Mouse (Mus musculus) thymus, adult 2 months (tissue): Measurements from ENCODE around the gene Arhgef5. TPM values are rescaled to one million over a fixed set of nuclear protein-coding genes. Genes with fewer than 3 reads are reported as not detected.

Experiments
- DNase-seq: peaks from one replicate; pipeline ENCODE4 v3.0.0; 2021
- H3K27ac ChIP-seq: fragments of 200-500 bp; 2 replicates; pipeline ENCODE4 v1.5.1; 2012; ENCODE audit warnings: low read length, control low read depth; ENCODE audit not compliant: control insufficient read depth, insufficient read depth
- H3K27me3 ChIP-seq: fragments of 200-500 bp; 2 replicates; pipeline ENCODE4 v1.6.1; 2012; ENCODE audit warnings: mild to moderate bottlenecking, low read length, moderate library complexity, mixed read lengths; ENCODE audit not compliant: control insufficient read depth, insufficient read depth
- H3K36me3 ChIP-seq: fragments of 200-500 bp; 2 replicates; pipeline ENCODE4 v1.6.1; 2012; ENCODE audit warnings: mild to moderate bottlenecking, low read length, moderate library complexity; ENCODE audit not compliant: control insufficient read depth, insufficient read depth
- H3K4me1 ChIP-seq: fragments of 200-500 bp; replicated peaks from 2 replicates; pipeline ENCODE4 v1.6.1; 2012; ENCODE audit warnings: low read length; ENCODE audit not compliant: control insufficient read depth, insufficient read depth
- H3K4me3 ChIP-seq: fragments of 200-500 bp; 2 replicates; pipeline ENCODE4 v1.5.1; 2012; ENCODE audit warnings: mild to moderate bottlenecking, low read length, control low read depth, moderate library complexity; ENCODE audit not compliant: control insufficient read depth, insufficient read depth
- CTCF ChIP-seq: fragments of 200-500 bp; IDR thresholded peaks from 2 replicates; pipeline ENCODE4 v1.5.1; 2012; ENCODE audit warnings: mild to moderate bottlenecking, control low read depth, low read length, moderate library complexity, borderline replicate concordance; ENCODE audit not compliant: control insufficient read depth, poor library complexity, insufficient read depth; ENCODE audit errors: extremely low read depth
- POLR2A ChIP-seq: fragments of 200-500 bp; IDR thresholded peaks from 2 replicates; pipeline ENCODE4 v1.6.1; 2012; ENCODE audit warnings: mild to moderate bottlenecking, low read length, control low read depth, moderate library complexity; ENCODE audit not compliant: control insufficient read depth, poor library complexity, insufficient read depth; ENCODE audit errors: extremely low read depth
- WGBS: fragments of 180-500 bp; shearing (Covaris S2); methylation state at CpG from one replicate; pipeline ENCODE4 v1.1.7; 2018; 5-methylcytosine and 5-hydroxymethylcytosine counted together
- polyA plus RNA-seq: library from polyadenylated mRNA; depleted of rRNA; stranded (reverse); fragments of >200 nt; gene quantifications from 2 replicates; pipeline ENCODE4 v1.2.3, GENCODE M21; 2012

Gene Arhgef5
- polyA plus RNA-seq, 1 experiment = 8.0 TPM

- Histone ChIP-seq H3K27me3 (no peaks in the 10 kb centered on the region), H3K4me3 (no peak overlapping the region), H3K4me1 (no peaks in the 10 kb centered on the region), H3K27ac (no peak overlapping the region), H3K36me3 (no peaks in the 10 kb centered on the region)
- DNase-seq = no peak
- WGBS = 93% methylated on average over 6 of the region's 6 CpGs
- TF ChIP-seq CTCF = no peak
- no peak for TF ChIP-seq POLR2A
Measured at GRCm38 (mm10) chr6:43292471-43293076, 27.2 kb downstream of the Arhgef5 start.

- H3K27ac ChIP-seq = no peak overlapping the region
- DNase-seq = no peak
- WGBS = 93% methylated on average over 7 of the region's 7 CpGs
Measured at GRCm38 (mm10) chr6:43293175-43293574, 27.8 kb downstream of the Arhgef5 start.

DNA sequence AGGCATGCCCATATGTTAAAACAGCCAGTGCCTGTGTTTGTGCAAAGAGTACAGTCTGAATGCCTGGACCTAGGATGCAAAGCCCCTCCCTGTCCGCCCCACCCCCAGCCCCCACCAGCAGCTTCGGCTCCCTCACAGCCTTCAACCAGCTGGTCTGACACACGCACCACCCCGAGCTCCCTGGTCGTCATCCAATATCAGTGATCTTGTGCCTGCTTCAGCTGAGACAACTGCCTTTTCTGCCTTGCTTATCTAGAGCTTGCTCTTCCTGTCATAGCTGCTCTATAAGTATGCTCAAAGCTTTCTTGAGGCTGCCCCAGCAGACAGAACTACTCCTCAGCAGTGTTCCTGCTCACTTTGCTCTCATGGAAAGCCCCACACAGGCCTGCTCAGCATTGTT lies 30.5 kb downstream of the Arhgef5 start:
- 73% methylated on average over 5 of the region's 5 CpGs for WGBS
- DNase-seq = no peak
- Histone ChIP-seq H3K4me3 (no peak overlapping the region), H3K36me3 (no peaks in the 10 kb centered on the region), H3K27ac (no peak overlapping the region), H3K27me3 (no peaks in the 10 kb centered on the region), H3K4me1 (no peaks in the 10 kb centered on the region)
- no peak for TF ChIP-seq CTCF
- no peak for TF ChIP-seq POLR2A

More at GRCm38 (mm10) chr6:43293175-43293574, 27.8 kb downstream of the Arhgef5 start:
- no peaks in the 10 kb centered on the region for H3K27me3 ChIP-seq
- TF ChIP-seq POLR2A = no peak
- no peak for TF ChIP-seq CTCF
- H3K4me3 ChIP-seq = no peak overlapping the region
- no peaks in the 10 kb centered on the region for H3K36me3 ChIP-seq
- H3K4me1 ChIP-seq = no peaks in the 10 kb centered on the region

- WGBS = 52% methylated on average over 7 of the region's 7 CpGs
- Histone ChIP-seq H3K27ac (no peak overlapping the region), H3K4me1 (no peaks in the 10 kb centered on the region), H3K36me3 (no peaks in the 10 kb centered on the region), H3K4me3 (no peak overlapping the region), H3K27me3 (no peaks in the 10 kb centered on the region)
- TF ChIP-seq POLR2A (no peak), CTCF (no peak)
- DNase-seq = no peak
Measured at GRCm38 (mm10) chr6:43296798-43297507, 31.6 kb downstream of the Arhgef5 start.

DNA sequence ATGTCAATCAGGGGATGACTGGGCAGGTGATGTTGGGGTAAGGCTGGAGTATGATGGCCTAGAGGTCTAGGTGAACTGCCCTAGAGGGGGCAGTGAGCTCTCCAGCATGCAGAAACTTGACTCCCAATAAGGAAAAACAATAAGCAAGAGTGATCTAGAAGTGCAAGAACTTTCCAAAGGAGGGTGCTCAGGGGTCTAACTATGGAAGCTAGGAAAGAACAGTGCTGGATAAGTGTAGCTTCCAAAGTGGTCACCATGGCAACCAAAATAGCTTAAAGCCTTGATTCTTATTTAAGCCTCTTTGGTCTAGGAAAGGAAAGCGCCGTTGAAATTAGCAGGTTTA lies 32.1 kb downstream of the Arhgef5 start:
- Histone ChIP-seq H3K36me3 (no peaks in the 10 kb centered on the region), H3K27ac (no peak overlapping the region), H3K4me3 (no peak overlapping the region), H3K4me1 (no peaks in the 10 kb centered on the region), H3K27me3 (no peaks in the 10 kb centered on the region)
- TF ChIP-seq POLR2A (no peak), CTCF (no peak)
- WGBS = 69% methylated on average over 2 of the region's 2 CpGs
- DNase-seq = no peak

- DNase-seq = no peak
- H3K27me3 ChIP-seq = no peaks in the 10 kb centered on the region
- no peak within 1 kb of the TSS for H3K27ac ChIP-seq
- TF ChIP-seq POLR2A (no peak), CTCF (no peak)
- no peak within 1 kb of the TSS for H3K4me3 ChIP-seq
- no peaks in the 10 kb centered on the region for H3K4me1 ChIP-seq
- WGBS = 82% methylated on average over 16 of the region's 16 CpGs
- no peaks in the 10 kb centered on the region for H3K36me3 ChIP-seq
Measured at GRCm38 (mm10) chr6:43309454-43309853, 44.1 kb downstream of the Arhgef5 start, which contains the start of gene Nobox. Gene Nobox (minus strand): TSS chr6:43309554.
